Mouse (Mus musculus): ENCODE measurements at regions not wholly inside any gene's neighbourhood (a gene's known extent, or its start where the extent isn't known, plus 50 kb on each side); places are given as distances from the start of the nearest gene placed in this dataset.

- no peak for DNase-seq
Observed at GRCm38 (mm10) chr19:14656022-14656388, 58.2 kb upstream of the Tle4 start.

- DNase-seq = no peak
Observed at GRCm38 (mm10) chr19:14655302-14656021, 57.6 kb upstream of the Tle4 start.
